Mouse (Mus musculus) neural tube, embryonic 15.5 days (tissue): ENCODE results near the gene Klhl11. TPM values are rescaled to one million over a fixed set of nuclear protein-coding genes. Genes with fewer than 3 reads are reported as not detected.

Experiments
- ATAC-seq: fragments of 200-750 bp; cut with Nextera tagmentation; 2 replicates; pipeline ENCODE4 v1.8.0; 2017; ENCODE audit warnings: mild to moderate bottlenecking, moderate TSS enrichment, moderate library complexity; ENCODE audit not compliant: low FRiP score
- H3K27ac ChIP-seq: fragments of 300-500 bp; sonication (generic); replicated peaks from 2 replicates; pipeline ENCODE4 v1.5.1; 2015; ENCODE audit warnings: mild to moderate bottlenecking, inconsistent platforms
- H3K27me3 ChIP-seq: fragments of 300-500 bp; sonication (generic); replicated peaks from 2 replicates; pipeline ENCODE4 v1.6.1; 2015; ENCODE audit warnings: inconsistent platforms
- H3K36me3 ChIP-seq: fragments of 300-500 bp; sonication (generic); 2 replicates; pipeline ENCODE4 v1.6.1; 2015; ENCODE audit warnings: inconsistent platforms
- H3K4me1 ChIP-seq: fragments of 300-500 bp; sonication (generic); 2 replicates; pipeline ENCODE4 v1.6.1; 2015; ENCODE audit warnings: inconsistent platforms
- H3K4me2 ChIP-seq: fragments of 300-500 bp; sonication (generic); 2 replicates; pipeline ENCODE4 v1.6.1; 2015; ENCODE audit warnings: inconsistent platforms, mild to moderate bottlenecking, moderate library complexity
- H3K4me3 ChIP-seq: fragments of 300-500 bp; sonication (generic); replicated peaks from 2 replicates; pipeline ENCODE4 v1.5.1; 2015; ENCODE audit warnings: mild to moderate bottlenecking, inconsistent platforms
- H3K9ac ChIP-seq: fragments of 300-500 bp; sonication (generic); replicated peaks from 2 replicates; pipeline ENCODE4 v1.6.1; 2015; ENCODE audit warnings: mild to moderate bottlenecking, inconsistent platforms
- H3K9me3 ChIP-seq: fragments of 300-500 bp; sonication (generic); replicated peaks from 2 replicates; pipeline ENCODE4 v1.6.1; 2016; ENCODE audit warnings: inconsistent platforms
- WGBS: fragments of 180-500 bp; shearing (Covaris S2); methylation state at CpG from one replicate; pipeline ENCODE4 v1.1.7; 2015; ENCODE audit warnings: mixed read lengths; 5-methylcytosine and 5-hydroxymethylcytosine counted together
- polyA plus RNA-seq: library from polyadenylated mRNA; unstranded; fragments of >200 nt; fragmentation: Nextera tagmentation; extraction: Ambion mirVana; gene quantifications from 2 replicates; pipeline ENCODE4 v1.2.1, GENCODE M21; 2015

Klhl11 gene
- polyA plus RNA-seq, 1 experiment from 2014 or later: 9.1 TPM

DNA sequence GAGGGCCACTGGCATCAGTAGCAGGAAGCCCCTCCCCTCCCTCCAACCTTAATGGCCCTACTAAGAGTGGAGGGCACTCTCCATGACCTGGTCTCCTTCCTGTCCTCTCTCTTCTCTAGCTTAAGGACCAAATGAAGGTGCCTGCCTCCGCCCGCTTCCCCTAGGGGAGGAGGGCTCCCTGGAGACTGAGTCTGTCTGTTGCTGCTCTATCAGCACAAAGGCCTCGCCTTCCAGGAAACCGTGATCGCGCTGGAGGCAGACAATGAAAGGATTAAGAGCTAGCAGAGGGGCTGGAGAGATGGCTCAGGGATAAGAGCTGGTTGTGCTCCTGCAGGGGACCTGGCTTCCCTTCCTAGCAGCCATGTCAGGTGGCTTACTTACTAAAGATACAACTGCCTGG is 28.8 kb upstream of the Klhl11 start:
- WGBS: 50% methylated on average over 6 of the region's 6 CpGs
- no peak overlapping the region for H3K27ac ChIP-seq
- H3K27me3 ChIP-seq: no peaks in the 10 kb centered on the region
- no peak overlapping the region for H3K9ac ChIP-seq
- no peak overlapping the region for H3K4me2 ChIP-seq
- ATAC-seq: no peak
- peaks cover 94% of the 10 kb centered on the region for H3K36me3 ChIP-seq
- H3K9me3 ChIP-seq: no peaks in the 10 kb centered on the region
- H3K4me1 ChIP-seq: no peaks in the 10 kb centered on the region
- H3K4me3 ChIP-seq: no peak overlapping the region

- no peak for ATAC-seq
- Histone ChIP-seq H3K9ac (no peak overlapping the region), H3K27ac (no peak overlapping the region), H3K4me3 (no peak overlapping the region), H3K4me1 (no peaks in the 10 kb centered on the region), H3K9me3 (no peaks in the 10 kb centered on the region), H3K27me3 (no peaks in the 10 kb centered on the region), H3K36me3 (peaks cover 94% of the 10 kb centered on the region), H3K4me2 (no peak overlapping the region)
- 86% methylated on average over 7 of the region's 7 CpGs for WGBS
Measured at GRCm38 (mm10) chr11:100500651-100501050, 28.1 kb upstream of the Klhl11 start.

- Histone ChIP-seq H3K27me3 (no peaks in the 10 kb centered on the region), H3K4me1 (no peaks in the 10 kb centered on the region), H3K9me3 (no peaks in the 10 kb centered on the region), H3K27ac (no peak overlapping the region), H3K4me3 (no peak overlapping the region), H3K4me2 (no peak overlapping the region), H3K9ac (no peak overlapping the region), H3K36me3 (peaks cover 94% of the 10 kb centered on the region)
- ATAC-seq: no peak
- WGBS: 80% methylated on average over 3 of the region's 3 CpGs
Measured at GRCm38 (mm10) chr11:100500241-100500640, 27.7 kb upstream of the Klhl11 start.

- Histone ChIP-seq H3K4me1 (no peaks in the 10 kb centered on the region), H3K4me3 (no peak overlapping the region), H3K27ac (no peak overlapping the region), H3K9ac (no peak overlapping the region), H3K36me3 (peaks cover 93% of the 10 kb centered on the region), H3K4me2 (no peak overlapping the region), H3K9me3 (no peaks in the 10 kb centered on the region), H3K27me3 (no peaks in the 10 kb centered on the region)
- WGBS: 92% methylated on average over 12 of the region's 12 CpGs
- ATAC-seq: no peak
Measured at GRCm38 (mm10) chr11:100493771-100494170, 21.2 kb upstream of the Klhl11 start.

- no peak for ATAC-seq
- Histone ChIP-seq H3K4me3 (no peak overlapping the region), H3K9ac (no peak overlapping the region), H3K36me3 (peaks cover 88% of the 10 kb centered on the region), H3K4me1 (no peaks in the 10 kb centered on the region), H3K27me3 (no peaks in the 10 kb centered on the region), H3K27ac (no peak overlapping the region), H3K4me2 (no peak overlapping the region), H3K9me3 (no peaks in the 10 kb centered on the region)
- WGBS: 91% methylated on average over 6 of the region's 6 CpGs
Measured at GRCm38 (mm10) chr11:100490951-100491350, 18.4 kb upstream of the Klhl11 start.

- 89% methylated on average over 8 of the region's 8 CpGs for WGBS
- ATAC-seq: no peak
- Histone ChIP-seq H3K9ac (no peak overlapping the region), H3K9me3 (no peaks in the 10 kb centered on the region), H3K4me1 (no peaks in the 10 kb centered on the region), H3K27me3 (no peaks in the 10 kb centered on the region), H3K4me3 (no peak overlapping the region), H3K27ac (no peak overlapping the region), H3K4me2 (no peak overlapping the region), H3K36me3 (peaks cover 90% of the 10 kb centered on the region)
Measured at GRCm38 (mm10) chr11:100485801-100486538, 13.4 kb upstream of the Klhl11 start.

DNA sequence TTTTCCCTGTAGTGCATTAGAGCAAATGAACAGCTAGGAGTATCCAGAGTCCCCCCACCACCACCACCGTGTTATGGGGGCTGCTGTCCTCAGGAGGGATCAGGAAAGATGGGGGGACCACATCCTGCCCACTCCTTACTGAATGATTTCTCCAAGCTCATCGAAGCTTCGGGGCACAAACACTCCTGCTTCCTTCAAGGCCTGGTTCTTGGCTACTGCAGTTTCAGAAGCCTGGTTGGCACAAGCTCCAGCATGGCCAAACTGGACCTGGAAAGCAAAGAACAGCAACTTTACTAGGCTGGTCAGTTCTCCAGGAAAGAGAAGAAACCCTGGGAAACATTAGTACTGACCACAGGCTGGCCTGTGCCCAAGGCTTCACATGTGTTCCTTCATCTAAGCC is 11.9 kb upstream of the Klhl11 start:
- H3K27me3 ChIP-seq: no peaks in the 10 kb centered on the region
- H3K27ac ChIP-seq: no peak overlapping the region
- peaks cover 88% of the 10 kb centered on the region for H3K36me3 ChIP-seq
- H3K4me3 ChIP-seq: no peak overlapping the region
- WGBS: 96% methylated on average over 3 of the region's 3 CpGs
- H3K9me3 ChIP-seq: no peaks in the 10 kb centered on the region
- no peak overlapping the region for H3K4me2 ChIP-seq
- no peaks in the 10 kb centered on the region for H3K4me1 ChIP-seq
- H3K9ac ChIP-seq: no peak overlapping the region
- ATAC-seq: no peak

- WGBS: 93% methylated on average over 7 of the region's 7 CpGs
- Histone ChIP-seq H3K27ac (no peak overlapping the region), H3K4me3 (no peak overlapping the region), H3K9me3 (no peaks in the 10 kb centered on the region), H3K27me3 (no peaks in the 10 kb centered on the region), H3K36me3 (peaks cover 76% of the 10 kb centered on the region), H3K4me2 (no peak overlapping the region), H3K4me1 (no peaks in the 10 kb centered on the region), H3K9ac (no peak overlapping the region)
- no peak for ATAC-seq
Measured at GRCm38 (mm10) chr11:100479152-100479551, 6.6 kb upstream of the Klhl11 start.

GRCm38 (mm10) chr11:100476281-100476680 is 3.7 kb upstream of the Klhl11 start:
- Histone ChIP-seq H3K27ac (no peak overlapping the region), H3K36me3 (peaks cover 48% of the 10 kb centered on the region), H3K9ac (no peak overlapping the region), H3K4me1 (peaks cover 2% of the 10 kb centered on the region), H3K4me2 (no peak overlapping the region), H3K4me3 (no peak overlapping the region), H3K9me3 (no peaks in the 10 kb centered on the region), H3K27me3 (no peaks in the 10 kb centered on the region)
- ATAC-seq: no peak
- WGBS: 93% methylated on average over 5 of the region's 5 CpGs

- WGBS: 35% methylated on average over 5 of the region's 5 CpGs
- no peak overlapping the region for H3K9ac ChIP-seq
- H3K4me1 ChIP-seq: peaks cover 27% of the 10 kb centered on the region
- H3K4me2 ChIP-seq: peak overlapping the region; percentile 61
- H3K27me3 ChIP-seq: no peaks in the 10 kb centered on the region
- ATAC-seq: 0 out of 2 replicates have a peak, but pooled peaks have one; percentile 17
- peaks cover 19% of the 10 kb centered on the region for H3K36me3 ChIP-seq
- H3K27ac ChIP-seq: no peak overlapping the region; the same call in 1 of the 2 replicates
- H3K4me3 ChIP-seq: peak overlapping the region; percentile 91
- no peaks in the 10 kb centered on the region for H3K9me3 ChIP-seq
Measured at GRCm38 (mm10) chr11:100472935-100473295, 374 bp upstream of the Klhl11 start.

DNA sequence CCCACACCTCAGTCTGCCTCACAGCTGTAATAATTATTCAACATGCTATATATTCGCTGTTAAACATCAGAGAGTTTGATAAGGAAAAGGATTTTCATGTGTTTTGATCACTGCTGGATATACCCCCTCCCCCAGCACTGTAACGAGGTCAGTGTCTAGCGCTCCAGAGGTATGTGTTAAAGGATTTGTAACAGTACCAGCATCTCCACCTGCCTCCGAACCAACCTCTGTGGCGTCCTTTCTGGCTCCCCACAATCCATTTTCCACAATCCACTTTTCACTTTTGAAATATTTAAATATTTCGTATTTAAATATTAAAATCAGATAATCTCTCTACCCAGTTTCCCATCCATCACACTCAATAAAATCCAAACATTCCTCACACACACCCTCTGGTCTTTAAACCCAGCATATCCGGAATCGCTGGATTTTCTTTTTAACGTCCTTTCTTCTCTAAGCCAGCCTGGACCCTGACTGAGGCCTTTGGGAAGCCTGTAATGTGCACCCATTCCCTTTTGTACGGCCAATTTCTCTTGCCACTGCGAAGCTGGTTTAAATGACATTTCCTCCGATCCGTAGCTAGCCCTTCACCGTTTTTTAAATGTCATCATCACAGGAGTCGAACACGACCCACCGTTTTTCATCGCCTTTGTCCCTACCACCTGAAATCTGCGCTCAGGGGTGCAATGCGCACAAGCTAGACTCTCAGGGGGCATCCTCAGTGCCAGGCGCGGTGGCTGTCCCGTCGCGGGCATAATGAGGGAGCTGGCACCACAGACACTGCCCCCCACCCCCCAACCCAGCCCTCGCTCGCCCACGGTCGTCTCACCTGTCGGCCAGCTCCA is 967 bp downstream of the Klhl11 start:
- Histone ChIP-seq H3K4me1 (peaks cover 27% of the 10 kb centered on the region), H3K9ac (peak overlapping the region; percentile 93), H3K4me2 (peak overlapping the region; percentile 61), H3K27me3 (no peaks in the 10 kb centered on the region), H3K36me3 (peaks cover 10% of the 10 kb centered on the region), H3K4me3 (peak overlapping the region; percentile 91), H3K9me3 (no peaks in the 10 kb centered on the region), H3K27ac (peak overlapping the region; percentile 92)
- peak; percentile 42 for ATAC-seq
- 3% methylated on average over 30 of the region's 30 CpGs for WGBS

- Histone ChIP-seq H3K4me1 (peaks cover 24% of the 10 kb centered on the region), H3K27ac (no peak overlapping the region), H3K9ac (no peak overlapping the region), H3K27me3 (no peaks in the 10 kb centered on the region), H3K4me3 (no peak overlapping the region), H3K36me3 (peaks cover 22% of the 10 kb centered on the region), H3K9me3 (no peaks in the 10 kb centered on the region), H3K4me2 (no peak overlapping the region)
- 82% methylated on average over 1 of the region's 1 CpGs for WGBS
- no peak for ATAC-seq
Measured at GRCm38 (mm10) chr11:100465833-100466232, 6.7 kb downstream of the Klhl11 start.
